Mouse (Mus musculus) neural tube, embryonic 13.5 days (tissue): ENCODE measurements at regions not wholly inside any gene's neighbourhood (a gene's known extent, or its start where the extent isn't known, plus 50 kb on each side); places are given as distances from the start of the nearest gene placed in this dataset.

Experiments used
- ATAC-seq: fragments of 200-750 bp; cut with Nextera tagmentation; 2 replicates; pipeline ENCODE4 v1.8.0; 2017; ENCODE audit warnings: low read depth, mild to moderate bottlenecking, moderate TSS enrichment, moderate library complexity
- H3K27ac ChIP-seq: fragments of 300-500 bp; sonication (generic); replicated peaks from 2 replicates; pipeline ENCODE4 v1.5.1; 2015; ENCODE audit warnings: moderate library complexity, mild to moderate bottlenecking, inconsistent platforms
- H3K27me3 ChIP-seq: fragments of 300-500 bp; sonication (generic); 2 replicates; pipeline ENCODE4 v1.6.1; 2015; ENCODE audit warnings: mild to moderate bottlenecking, inconsistent platforms
- H3K36me3 ChIP-seq: fragments of 300-500 bp; sonication (generic); 2 replicates; pipeline ENCODE4 v1.6.1; 2015; ENCODE audit warnings: mild to moderate bottlenecking, inconsistent platforms
- H3K4me1 ChIP-seq: fragments of 300-500 bp; sonication (generic); replicated peaks from 2 replicates; pipeline ENCODE4 v1.6.1; 2015; ENCODE audit warnings: inconsistent platforms
- H3K4me2 ChIP-seq: fragments of 300-500 bp; sonication (generic); 2 replicates; pipeline ENCODE4 v1.6.1; 2015; ENCODE audit warnings: inconsistent platforms, mild to moderate bottlenecking, moderate library complexity
- H3K4me3 ChIP-seq: fragments of 300-500 bp; sonication (generic); 2 replicates; pipeline ENCODE4 v1.5.1; 2015; ENCODE audit warnings: mild to moderate bottlenecking, inconsistent platforms
- H3K9ac ChIP-seq: fragments of 300-500 bp; sonication (generic); 2 replicates; pipeline ENCODE4 v1.6.1; 2015; ENCODE audit warnings: moderate library complexity, mild to moderate bottlenecking, inconsistent platforms
- H3K9me3 ChIP-seq: fragments of 300-500 bp; sonication (generic); 2 replicates; pipeline ENCODE4 v1.6.1; 2016; ENCODE audit warnings: inconsistent platforms
- whole genome bisulfite sequencing: fragments of 180-500 bp; shearing (Covaris S2); methylation state at CpG from one replicate; pipeline ENCODE4 v1.1.7; 2015; 5-methylcytosine and 5-hydroxymethylcytosine counted together

- Histone ChIP-seq H3K9ac (no peak overlapping the region), H3K9me3 (no peaks in the 10 kb centered on the region), H3K4me1 (peaks cover 9% of the 10 kb centered on the region), H3K4me2 (no peak overlapping the region), H3K27ac (no peak overlapping the region), H3K4me3 (no peak overlapping the region), H3K36me3 (no peaks in the 10 kb centered on the region), H3K27me3 (no peaks in the 10 kb centered on the region)
- 20% methylated on average over 3 of the region's 3 CpGs for WGBS
- ATAC-seq = no peak
Observed at GRCm38 (mm10) chr13:54847764-54848183, 58.6 kb downstream of the Tspan17 start.

- peaks cover 22% of the 10 kb centered on the region for H3K4me1 ChIP-seq
- H3K27ac ChIP-seq = no peak overlapping the region
- H3K9ac ChIP-seq = no peak overlapping the region
- no peak overlapping the region for H3K4me3 ChIP-seq
- WGBS = 47% methylated on average over 4 of the region's 4 CpGs
- no peak overlapping the region for H3K4me2 ChIP-seq
- H3K36me3 ChIP-seq = no peaks in the 10 kb centered on the region
- no peaks in the 10 kb centered on the region for H3K9me3 ChIP-seq
- ATAC-seq = no peak
- H3K27me3 ChIP-seq = no peaks in the 10 kb centered on the region
Observed at GRCm38 (mm10) chr13:54851131-54851530, 62.0 kb downstream of the Tspan17 start.

GRCm38 (mm10) chr13:54855333-54856238 is 66.4 kb downstream of the Tspan17 start:
- Histone ChIP-seq H3K27ac (peak overlapping the region; percentile 10; the same call in 1 of the 2 replicates), H3K4me1 (peaks cover 15% of the 10 kb centered on the region), H3K9me3 (no peaks in the 10 kb centered on the region), H3K4me2 (no peak overlapping the region), H3K36me3 (no peaks in the 10 kb centered on the region), H3K9ac (no peak overlapping the region), H3K27me3 (peaks cover 3% of the 10 kb centered on the region; the same call in 1 of the 2 replicates), H3K4me3 (no peak overlapping the region)
- WGBS = 35% methylated on average over 14 of the region's 14 CpGs
- peak; percentile 44; the same call in 1 of the 2 replicates for ATAC-seq

- H3K27me3 ChIP-seq = peaks cover 6% of the 10 kb centered on the region; the same call in 1 of the 2 replicates
- no peak overlapping the region for H3K4me2 ChIP-seq
- H3K4me3 ChIP-seq = no peak overlapping the region
- H3K36me3 ChIP-seq = no peaks in the 10 kb centered on the region
- ATAC-seq = no peak
- H3K27ac ChIP-seq = no peak overlapping the region
- 88% methylated on average over 4 of the region's 4 CpGs for WGBS
- peaks cover 19% of the 10 kb centered on the region for H3K4me1 ChIP-seq
- no peak overlapping the region for H3K9ac ChIP-seq
- H3K9me3 ChIP-seq = no peaks in the 10 kb centered on the region
Observed at GRCm38 (mm10) chr13:54862931-54863330, 73.8 kb downstream of the Tspan17 start.

GRCm38 (mm10) chr13:54864048-54864447 is 74.9 kb downstream of the Tspan17 start:
- 55% methylated on average over 10 of the region's 10 CpGs for WGBS
- H3K4me3 ChIP-seq = no peak overlapping the region
- H3K4me1 ChIP-seq = peaks cover 19% of the 10 kb centered on the region
- no peaks in the 10 kb centered on the region for H3K36me3 ChIP-seq
- H3K9me3 ChIP-seq = no peaks in the 10 kb centered on the region
- no peak for ATAC-seq
- no peak overlapping the region for H3K4me2 ChIP-seq
- H3K27me3 ChIP-seq = 0 out of 2 replicates have a peak, but pooled peaks cover 4% of the 10 kb centered on the region
- H3K27ac ChIP-seq = no peak overlapping the region
- no peak overlapping the region for H3K9ac ChIP-seq

- H3K27ac ChIP-seq = no peak overlapping the region
- ATAC-seq = no peak
Observed at GRCm38 (mm10) chr13:54872004-54872403, 77.2 kb upstream of the Unc5a start.

GRCm38 (mm10) chr13:54873882-54874281 is 75.3 kb upstream of the Unc5a start:
- WGBS = 49% methylated on average over 9 of the region's 9 CpGs
- peak overlapping the region; percentile 87 for H3K27ac ChIP-seq
- H3K9ac ChIP-seq = peak overlapping the region; percentile 61
- ATAC-seq = no peak
- peaks cover 35% of the 10 kb centered on the region for H3K27me3 ChIP-seq
- peaks cover 24% of the 10 kb centered on the region for H3K4me1 ChIP-seq
- H3K4me3 ChIP-seq = no peak overlapping the region
- no peaks in the 10 kb centered on the region for H3K36me3 ChIP-seq
- H3K4me2 ChIP-seq = peak overlapping the region; percentile 58
- no peaks in the 10 kb centered on the region for H3K9me3 ChIP-seq

More at GRCm38 (mm10) chr13:54872004-54872403, 77.2 kb upstream of the Unc5a start:
- H3K4me3 ChIP-seq = no peak overlapping the region
- 40% methylated on average over 12 of the region's 12 CpGs for WGBS
- H3K4me1 ChIP-seq = peaks cover 24% of the 10 kb centered on the region
- H3K27me3 ChIP-seq = peaks cover 28% of the 10 kb centered on the region
- H3K36me3 ChIP-seq = no peaks in the 10 kb centered on the region
- H3K4me2 ChIP-seq = no peak overlapping the region
- no peaks in the 10 kb centered on the region for H3K9me3 ChIP-seq
- no peak overlapping the region for H3K9ac ChIP-seq

GRCm38 (mm10) chr13:54874291-54875200 is 74.7 kb upstream of the Unc5a start:
- ATAC-seq = peak; percentile 69

GRCm38 (mm10) chr13:54876556-54876955 is 72.7 kb upstream of the Unc5a start:
- 37% methylated on average over 8 of the region's 8 CpGs for WGBS
- Histone ChIP-seq H3K4me2 (no peak overlapping the region), H3K4me3 (no peak overlapping the region), H3K9me3 (no peaks in the 10 kb centered on the region), H3K9ac (no peak overlapping the region), H3K27me3 (peaks cover 31% of the 10 kb centered on the region), H3K36me3 (no peaks in the 10 kb centered on the region), H3K27ac (no peak overlapping the region), H3K4me1 (peaks cover 23% of the 10 kb centered on the region)
- ATAC-seq = no peak

More at GRCm38 (mm10) chr13:54874291-54875200, 74.7 kb upstream of the Unc5a start:
- Histone ChIP-seq H3K4me1 (peaks cover 23% of the 10 kb centered on the region), H3K4me3 (peak overlapping the region; percentile 25), H3K9me3 (no peaks in the 10 kb centered on the region), H3K36me3 (no peaks in the 10 kb centered on the region), H3K4me2 (peak overlapping the region; percentile 58), H3K27ac (peak overlapping the region; percentile 87), H3K27me3 (peaks cover 35% of the 10 kb centered on the region), H3K9ac (peak overlapping the region; percentile 61)
- WGBS = under 1% methylated on average over 38 of the region's 38 CpGs

GRCm38 (mm10) chr13:54877656-54878055 is 71.6 kb upstream of the Unc5a start:
- H3K27me3 ChIP-seq = peaks cover 20% of the 10 kb centered on the region

GRCm38 (mm10) chr13:54879325-54879724 is 69.9 kb upstream of the Unc5a start:
- no peak overlapping the region for H3K4me2 ChIP-seq
- no peak for ATAC-seq
- no peak overlapping the region for H3K27ac ChIP-seq
- no peaks in the 10 kb centered on the region for H3K36me3 ChIP-seq
- H3K9ac ChIP-seq = no peak overlapping the region
- H3K4me3 ChIP-seq = no peak overlapping the region
- no peaks in the 10 kb centered on the region for H3K9me3 ChIP-seq
- 84% methylated on average over 5 of the region's 5 CpGs for WGBS
- peaks cover 29% of the 10 kb centered on the region for H3K4me1 ChIP-seq
- peaks cover 18% of the 10 kb centered on the region for H3K27me3 ChIP-seq

More at GRCm38 (mm10) chr13:54877656-54878055, 71.6 kb upstream of the Unc5a start:
- Histone ChIP-seq H3K4me1 (peaks cover 23% of the 10 kb centered on the region), H3K4me2 (no peak overlapping the region), H3K9ac (no peak overlapping the region), H3K4me3 (no peak overlapping the region), H3K27ac (no peak overlapping the region), H3K9me3 (no peaks in the 10 kb centered on the region), H3K36me3 (no peaks in the 10 kb centered on the region)
- ATAC-seq = no peak
- WGBS = 84% methylated on average over 8 of the region's 8 CpGs

GRCm38 (mm10) chr13:54880204-54880603 is 69.0 kb upstream of the Unc5a start:
- no peaks in the 10 kb centered on the region for H3K36me3 ChIP-seq
- H3K4me1 ChIP-seq = peaks cover 29% of the 10 kb centered on the region
- H3K9ac ChIP-seq = no peak overlapping the region
- H3K4me3 ChIP-seq = no peak overlapping the region
- 37% methylated on average over 2 of the region's 2 CpGs for WGBS
- no peak overlapping the region for H3K27ac ChIP-seq
- no peak for ATAC-seq
- no peaks in the 10 kb centered on the region for H3K9me3 ChIP-seq
- H3K4me2 ChIP-seq = no peak overlapping the region
- peaks cover 17% of the 10 kb centered on the region for H3K27me3 ChIP-seq
